Mouse (Mus musculus): ENCODE measurements around the gene Ankrd13a. TPM values are rescaled to one million over a fixed set of nuclear protein-coding genes. Genes with fewer than 3 reads are reported as not detected.

Gene Ankrd13a
- polyA plus RNA-seq, 1 experiment = not detected

GRCm38 (mm10) chr5:114742572-114742971 lies 31.9 kb upstream of the Ankrd13a start:
- H3K4me3 ChIP-seq (ENCODE audit: insufficient read depth, low read depth, low read length) = no peak overlapping the region
- WGBS = 88% methylated on average over 10 of the region's 10 CpGs
- TF ChIP-seq POLR2A (IDR thresholded peaks at IDR 0.05; ENCODE audit: insufficient read depth, low read depth, low read length) = no peak
- no peak for TF ChIP-seq CTCF (IDR thresholded peaks at IDR 0.05; ENCODE audit: insufficient read depth, low read depth, low read length)
- no peak overlapping the region for H3K27ac ChIP-seq (ENCODE audit: insufficient read depth, low read depth, low read length)
- no peaks in the 10 kb centered on the region for H3K4me1 ChIP-seq (ENCODE audit: control insufficient read depth, insufficient read depth, low read length)

- H3K27ac ChIP-seq (ENCODE audit: insufficient read depth, low read depth, low read length) = no peak overlapping the region
- WGBS = 79% methylated on average over 13 of the region's 13 CpGs
- no peak overlapping the region for H3K4me3 ChIP-seq (ENCODE audit: insufficient read depth, low read depth, low read length)
- TF ChIP-seq POLR2A (IDR thresholded peaks at IDR 0.05; ENCODE audit: insufficient read depth, low read depth, low read length) = no peak
- TF ChIP-seq CTCF (IDR thresholded peaks at IDR 0.05; ENCODE audit: insufficient read depth, low read depth, low read length) = no peak
- H3K4me1 ChIP-seq (ENCODE audit: control insufficient read depth, insufficient read depth, low read length) = no peaks in the 10 kb centered on the region
Observed at GRCm38 (mm10) chr5:114742998-114743696, 31.3 kb upstream of the Ankrd13a start.

GRCm38 (mm10) chr5:114743697-114744090 lies 30.8 kb upstream of the Ankrd13a start:
- Histone ChIP-seq H3K27ac (ENCODE audit: insufficient read depth, low read depth, low read length) (no peak overlapping the region), H3K4me1 (ENCODE audit: control insufficient read depth, insufficient read depth, low read length) (no peaks in the 10 kb centered on the region), H3K4me3 (ENCODE audit: insufficient read depth, low read depth, low read length) (no peak overlapping the region)
- no peak for TF ChIP-seq POLR2A (IDR thresholded peaks at IDR 0.05; ENCODE audit: insufficient read depth, low read depth, low read length)
- TF ChIP-seq CTCF (IDR thresholded peaks at IDR 0.05; ENCODE audit: insufficient read depth, low read depth, low read length) = no peak
- WGBS = 92% methylated on average over 8 of the region's 8 CpGs

- Histone ChIP-seq H3K4me3 (ENCODE audit: insufficient read depth, low read depth, low read length) (no peak overlapping the region), H3K4me1 (ENCODE audit: control insufficient read depth, insufficient read depth, low read length) (no peaks in the 10 kb centered on the region), H3K27ac (ENCODE audit: insufficient read depth, low read depth, low read length) (no peak overlapping the region)
- TF ChIP-seq POLR2A (IDR thresholded peaks at IDR 0.05; ENCODE audit: insufficient read depth, low read depth, low read length) = no peak
- TF ChIP-seq CTCF (IDR thresholded peaks at IDR 0.05; ENCODE audit: insufficient read depth, low read depth, low read length) = no peak
- WGBS = 61% methylated on average over 5 of the region's 5 CpGs
Observed at GRCm38 (mm10) chr5:114745581-114745980, 28.9 kb upstream of the Ankrd13a start.

- Histone ChIP-seq H3K4me1 (ENCODE audit: control insufficient read depth, insufficient read depth, low read length) (peaks cover 2% of the 10 kb centered on the region; the same call in 1 of the 2 replicates), H3K27ac (ENCODE audit: insufficient read depth, low read depth, low read length) (no peak overlapping the region), H3K4me3 (ENCODE audit: insufficient read depth, low read depth, low read length) (no peak overlapping the region)
- TF ChIP-seq CTCF (IDR thresholded peaks at IDR 0.05; ENCODE audit: insufficient read depth, low read depth, low read length) (no peak), POLR2A (IDR thresholded peaks at IDR 0.05; ENCODE audit: insufficient read depth, low read depth, low read length) (no peak)
- 86% methylated on average over 4 of the region's 4 CpGs for WGBS
Observed at GRCm38 (mm10) chr5:114746886-114747285, 27.6 kb upstream of the Ankrd13a start.

GRCm38 (mm10) chr5:114747521-114747920 lies 27.0 kb upstream of the Ankrd13a start:
- Histone ChIP-seq H3K4me1 (ENCODE audit: control insufficient read depth, insufficient read depth, low read length) (peaks cover 4% of the 10 kb centered on the region; the same call in 1 of the 2 replicates), H3K27ac (ENCODE audit: insufficient read depth, low read depth, low read length) (no peak overlapping the region), H3K4me3 (ENCODE audit: insufficient read depth, low read depth, low read length) (no peak overlapping the region)
- no peak for TF ChIP-seq POLR2A (IDR thresholded peaks at IDR 0.05; ENCODE audit: insufficient read depth, low read depth, low read length)
- no peak for TF ChIP-seq CTCF (IDR thresholded peaks at IDR 0.05; ENCODE audit: insufficient read depth, low read depth, low read length)
- 94% methylated on average over 5 of the region's 5 CpGs for WGBS

- Histone ChIP-seq H3K4me1 (ENCODE audit: control insufficient read depth, insufficient read depth, low read length) (peaks cover 12% of the 10 kb centered on the region), H3K27ac (ENCODE audit: insufficient read depth, low read depth, low read length) (no peak overlapping the region), H3K4me3 (ENCODE audit: insufficient read depth, low read depth, low read length) (no peak overlapping the region)
- TF ChIP-seq POLR2A (IDR thresholded peaks at IDR 0.05; ENCODE audit: insufficient read depth, low read depth, low read length) = no peak
- WGBS = 84% methylated on average over 10 of the region's 10 CpGs
Observed at GRCm38 (mm10) chr5:114750325-114750724, 24.2 kb upstream of the Ankrd13a start.

- H3K4me3 ChIP-seq (ENCODE audit: insufficient read depth, low read depth, low read length) = no peak overlapping the region
- H3K27ac ChIP-seq (ENCODE audit: insufficient read depth, low read depth, low read length) = no peak overlapping the region
- peaks cover 12% of the 10 kb centered on the region for H3K4me1 ChIP-seq (ENCODE audit: control insufficient read depth, insufficient read depth, low read length)
- 86% methylated on average over 10 of the region's 10 CpGs for WGBS
- TF ChIP-seq POLR2A (IDR thresholded peaks at IDR 0.05; ENCODE audit: insufficient read depth, low read depth, low read length) (no peak), CTCF (IDR thresholded peaks at IDR 0.05; ENCODE audit: insufficient read depth, low read depth, low read length) (no peak)
Observed at GRCm38 (mm10) chr5:114752397-114752796, 22.1 kb upstream of the Ankrd13a start.

- TF ChIP-seq POLR2A (IDR thresholded peaks at IDR 0.05; ENCODE audit: insufficient read depth, low read depth, low read length) (no peak), CTCF (IDR thresholded peaks at IDR 0.05; ENCODE audit: insufficient read depth, low read depth, low read length) (no peak)
- H3K4me1 ChIP-seq (ENCODE audit: control insufficient read depth, insufficient read depth, low read length) = peaks cover 12% of the 10 kb centered on the region
- peak overlapping the region; percentile 64 for H3K27ac ChIP-seq (ENCODE audit: insufficient read depth, low read depth, low read length)
- no peak overlapping the region for H3K4me3 ChIP-seq (ENCODE audit: insufficient read depth, low read depth, low read length)
- WGBS = 83% methylated on average over 12 of the region's 12 CpGs
Observed at GRCm38 (mm10) chr5:114753384-114753783, 21.1 kb upstream of the Ankrd13a start.

Data from olfactory bulb, adult 2 months (tissue).